Mouse (Mus musculus) neutrophil, adult 5-6 weeks (primary cell): ENCODE results near the gene Ccdc63. TPM values are rescaled to one million over a fixed set of nuclear protein-coding genes. Genes with fewer than 3 reads are reported as not detected.
"Not testable (repeated sequence)": the region's sequence is repeated elsewhere in the genome, so short reads cannot be mapped to it uniquely, and the experiment has no call there.

ENCODE experiments used
- ATAC-seq: fragments of 151-379, 151-347 bp; 2 replicates; pipeline ENCODE4 v1.8.0; 2017; ENCODE audit warnings: mild to moderate bottlenecking, moderate TSS enrichment; ENCODE audit not compliant: insufficient number of reproducible peaks, poor library complexity, low FRiP score, severe bottlenecking; ENCODE audit errors: extremely low read depth
- total RNA-seq: library from RNA; stranded (forward); fragments of 200-1000 nt; gene quantifications from 2 replicates; pipeline ENCODE4 v1.2.3, GENCODE M21; 2017

Gene Ccdc63
- total RNA-seq, 1 experiment from 2014 or later: 2.0 TPM

DNA sequence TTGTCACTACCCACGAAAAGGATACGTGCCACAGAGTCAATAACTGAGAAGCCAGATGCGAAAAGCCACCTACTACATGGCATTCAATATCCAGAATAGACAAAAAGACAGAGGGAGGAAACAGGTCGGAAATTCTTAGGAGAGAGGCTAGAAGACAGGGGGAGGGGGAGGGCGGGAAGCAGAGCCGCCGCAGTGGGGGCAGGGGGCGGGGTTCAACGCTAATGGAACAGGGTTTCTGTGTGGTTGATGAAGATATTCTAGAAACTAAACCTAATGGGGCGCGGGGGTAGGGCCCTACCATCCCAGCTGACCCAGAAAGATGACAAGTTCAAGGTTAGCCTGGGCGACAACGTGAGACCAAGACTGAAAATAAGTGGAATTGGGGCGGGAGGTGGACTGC is 13.4 kb upstream of the Ccdc63 start:
- no peak for ATAC-seq

DNA sequence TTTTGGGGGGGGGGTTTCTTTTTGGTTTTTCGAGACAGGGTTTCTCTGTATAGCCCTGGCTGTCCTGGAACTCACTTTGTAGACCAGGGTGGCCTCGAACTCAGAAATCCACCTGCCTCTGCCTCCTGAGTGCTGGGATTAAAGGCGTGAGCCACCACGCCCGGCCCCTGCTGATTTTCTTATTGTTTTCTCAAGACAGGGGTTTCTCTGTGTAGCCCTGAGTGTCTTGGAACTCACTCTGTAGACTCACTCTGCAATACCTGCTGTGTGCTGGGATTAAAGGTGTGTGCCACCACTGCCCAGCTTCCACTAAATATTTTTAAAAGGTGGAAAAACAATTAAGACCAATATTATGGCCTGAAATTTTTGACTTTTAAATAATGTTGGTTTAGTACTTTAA is 11.9 kb upstream of the Ccdc63 start:
- ATAC-seq: not testable (repeated sequence)

DNA sequence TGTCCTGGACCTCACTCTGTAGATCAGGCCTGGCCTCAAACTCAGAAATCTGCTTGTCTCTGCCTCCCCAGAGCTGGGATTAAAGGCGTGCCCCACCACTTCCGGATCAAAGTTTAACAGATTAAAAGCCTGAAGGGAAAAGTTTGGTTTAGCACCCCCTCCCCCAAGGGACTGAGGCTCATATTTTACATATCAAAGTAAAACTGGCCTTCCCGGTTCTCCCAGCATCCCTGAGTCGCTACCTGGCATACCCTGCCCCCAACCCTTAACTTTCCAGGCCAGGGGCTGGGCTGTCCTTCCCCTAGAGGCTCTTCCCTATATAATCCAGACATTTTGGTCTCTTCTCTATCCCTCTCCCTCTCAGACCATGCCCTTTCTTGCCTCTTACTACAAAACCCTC is 8.6 kb upstream of the Ccdc63 start:
- no peak for ATAC-seq

DNA sequence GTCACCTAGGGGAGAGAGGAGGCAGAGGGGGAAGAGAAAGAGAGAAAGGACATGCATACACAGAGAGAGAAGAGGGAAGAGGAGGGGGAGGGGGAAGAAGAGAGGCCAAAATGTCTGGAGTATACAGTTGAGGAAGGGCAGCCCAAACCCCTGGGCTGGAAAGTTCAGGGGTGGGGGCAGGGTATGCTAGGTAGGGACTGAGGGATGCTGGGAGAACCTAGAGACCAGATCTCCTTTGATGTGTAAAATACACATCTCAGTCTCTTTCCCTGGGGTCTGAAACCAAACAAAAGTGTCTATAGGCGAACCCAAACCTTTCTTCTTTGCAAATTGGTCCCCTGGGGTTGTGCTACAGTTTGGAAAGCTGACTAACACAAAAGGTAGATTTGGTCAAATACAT is 7.5 kb upstream of the Ccdc63 start:
- no peak for ATAC-seq

DNA sequence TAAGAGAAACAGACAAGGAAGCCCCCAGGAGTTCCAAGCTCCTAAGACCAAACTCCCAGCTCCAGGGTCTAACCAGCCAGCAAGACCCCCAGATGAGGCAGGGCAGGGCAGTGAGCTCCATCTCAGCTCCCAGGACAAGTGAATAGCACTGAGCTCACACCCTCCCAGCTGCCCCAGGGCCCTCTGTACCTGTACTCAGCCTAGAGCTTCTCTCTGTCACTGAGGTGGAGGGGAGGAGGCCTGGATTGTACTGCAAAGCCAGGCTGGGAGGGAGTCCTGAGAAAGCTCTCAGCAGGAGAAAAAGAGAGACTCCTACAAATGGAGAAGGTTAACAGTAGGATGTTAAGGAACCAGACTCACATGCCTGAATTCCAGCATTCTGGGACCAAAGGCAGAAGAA is 6.0 kb upstream of the Ccdc63 start:
- no peak for ATAC-seq

DNA sequence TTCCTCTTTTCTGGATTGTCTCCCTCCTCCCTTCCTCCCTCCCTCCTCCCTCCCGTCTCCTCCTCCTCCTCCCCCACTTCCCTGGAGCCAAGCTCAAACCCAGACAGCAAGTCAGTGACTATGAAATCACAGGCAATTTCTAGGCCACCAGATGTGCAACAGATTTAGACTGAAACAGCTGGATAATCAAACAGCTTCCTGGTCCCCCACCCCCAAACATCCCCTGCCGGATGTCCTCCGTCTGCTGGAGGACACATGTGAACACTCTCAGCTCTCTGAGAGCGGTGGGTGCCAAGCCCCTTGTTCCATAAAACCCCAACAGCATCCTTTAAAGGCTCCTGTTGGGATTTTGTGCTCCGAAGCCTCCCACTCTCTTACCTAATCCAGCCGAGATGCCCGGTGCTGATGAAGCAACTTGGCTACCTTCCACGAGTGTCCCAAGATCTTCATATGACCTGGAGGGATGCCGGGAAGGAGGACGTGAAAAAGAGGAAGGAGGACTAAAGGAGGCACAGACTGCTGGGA is 5.5 kb upstream of the Ccdc63 start:
- no peak for ATAC-seq

- peak; percentile 52 for ATAC-seq
Observed at GRCm38 (mm10) chr5:122145381-122146055, 4.9 kb upstream of the Ccdc63 start.

- ATAC-seq: no peak
Observed at GRCm38 (mm10) chr5:122144825-122145224, 4.2 kb upstream of the Ccdc63 start.

DNA sequence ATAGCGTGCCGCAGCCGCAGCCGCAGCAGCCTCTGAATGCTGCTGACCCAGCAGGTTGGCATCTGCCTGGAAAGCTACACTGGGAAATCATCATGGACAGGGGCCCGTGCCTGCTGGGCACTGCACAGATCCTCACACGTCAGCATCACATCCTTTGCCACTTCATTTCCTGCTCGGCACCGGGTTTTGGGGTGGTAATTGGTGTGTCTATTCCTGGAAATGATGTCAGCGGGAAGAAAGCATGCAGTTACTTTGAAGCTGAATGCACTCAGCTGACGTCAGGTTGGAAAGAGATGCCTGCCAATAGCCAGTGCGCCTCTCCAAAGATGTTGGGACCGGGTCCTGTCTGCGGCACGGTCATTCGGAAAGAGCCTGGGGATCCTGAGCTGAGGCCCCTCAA is 2.9 kb upstream of the Ccdc63 start:
- no peak for ATAC-seq

GRCm38 (mm10) chr5:122142230-122142992 is 1.8 kb upstream of the Ccdc63 start:
- ATAC-seq: peak; percentile 49; the same call in 1 of the 2 replicates

GRCm38 (mm10) chr5:122139771-122140170 is 852 bp downstream of the Ccdc63 start:
- ATAC-seq: not testable (repeated sequence)

DNA sequence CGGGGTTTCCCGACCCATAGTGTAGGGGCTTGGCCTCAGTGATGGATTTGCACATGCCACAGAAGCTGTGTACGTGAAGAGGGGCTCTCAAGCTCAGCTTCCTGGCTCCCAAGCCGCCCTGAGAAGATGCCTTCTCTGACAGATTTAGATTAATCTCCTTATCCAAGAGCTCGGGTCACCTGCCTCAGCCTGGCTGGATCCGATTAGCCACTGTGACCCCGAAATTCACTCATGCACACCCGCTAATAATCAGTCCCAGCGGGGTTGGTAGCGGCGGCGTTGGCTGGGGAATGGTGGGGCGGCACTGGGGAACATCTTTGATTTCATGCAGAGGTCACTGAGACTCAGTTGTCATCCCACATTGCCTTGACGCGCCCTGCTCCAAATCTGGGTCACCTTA is 1.8 kb downstream of the Ccdc63 start:
- no peak for ATAC-seq

DNA sequence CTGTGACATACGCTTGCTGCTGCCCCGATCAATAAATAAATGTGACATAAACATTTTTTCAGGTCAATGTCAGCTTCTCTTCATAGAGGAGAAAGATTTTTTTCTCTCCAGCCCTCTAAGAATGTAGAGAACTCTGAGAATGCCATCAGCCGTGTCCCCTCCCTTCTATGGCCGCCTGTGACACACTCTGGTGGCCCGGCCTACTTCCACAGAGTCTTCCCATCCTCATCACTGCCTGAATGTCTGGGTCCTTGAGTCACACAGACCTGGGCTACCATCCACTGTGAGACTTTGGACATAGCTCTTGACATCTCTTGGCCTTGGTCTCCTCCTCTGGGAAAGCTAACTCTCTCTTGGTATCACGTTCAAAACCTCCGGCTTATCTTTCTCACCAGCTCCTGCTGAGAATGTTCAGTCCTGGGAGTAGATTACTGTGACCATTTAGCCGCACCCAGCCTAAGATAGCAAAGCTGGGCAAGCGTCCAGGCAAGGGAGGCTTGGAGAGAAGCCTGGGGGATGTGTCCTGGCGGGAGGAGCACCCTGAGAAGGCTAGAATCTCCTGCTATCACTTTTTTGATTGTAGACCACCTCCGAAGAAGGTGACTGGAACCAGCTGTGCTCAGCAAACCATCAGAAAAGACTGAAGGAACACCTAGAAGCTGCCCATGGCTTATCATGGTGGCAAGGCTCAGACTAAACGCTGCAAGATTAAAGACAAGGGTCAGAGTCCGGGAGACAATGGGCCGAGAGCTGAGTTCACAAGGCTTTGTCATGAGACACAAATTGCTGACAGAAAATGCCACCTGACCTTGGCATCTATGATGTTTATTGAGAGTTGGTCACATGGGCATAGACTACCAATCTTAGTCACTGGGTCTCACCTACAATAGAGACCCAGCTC is 3.9 kb downstream of the Ccdc63 start:
- no peak for ATAC-seq

- no peak for ATAC-seq
Observed at GRCm38 (mm10) chr5:122135290-122135882, 5.2 kb downstream of the Ccdc63 start.

DNA sequence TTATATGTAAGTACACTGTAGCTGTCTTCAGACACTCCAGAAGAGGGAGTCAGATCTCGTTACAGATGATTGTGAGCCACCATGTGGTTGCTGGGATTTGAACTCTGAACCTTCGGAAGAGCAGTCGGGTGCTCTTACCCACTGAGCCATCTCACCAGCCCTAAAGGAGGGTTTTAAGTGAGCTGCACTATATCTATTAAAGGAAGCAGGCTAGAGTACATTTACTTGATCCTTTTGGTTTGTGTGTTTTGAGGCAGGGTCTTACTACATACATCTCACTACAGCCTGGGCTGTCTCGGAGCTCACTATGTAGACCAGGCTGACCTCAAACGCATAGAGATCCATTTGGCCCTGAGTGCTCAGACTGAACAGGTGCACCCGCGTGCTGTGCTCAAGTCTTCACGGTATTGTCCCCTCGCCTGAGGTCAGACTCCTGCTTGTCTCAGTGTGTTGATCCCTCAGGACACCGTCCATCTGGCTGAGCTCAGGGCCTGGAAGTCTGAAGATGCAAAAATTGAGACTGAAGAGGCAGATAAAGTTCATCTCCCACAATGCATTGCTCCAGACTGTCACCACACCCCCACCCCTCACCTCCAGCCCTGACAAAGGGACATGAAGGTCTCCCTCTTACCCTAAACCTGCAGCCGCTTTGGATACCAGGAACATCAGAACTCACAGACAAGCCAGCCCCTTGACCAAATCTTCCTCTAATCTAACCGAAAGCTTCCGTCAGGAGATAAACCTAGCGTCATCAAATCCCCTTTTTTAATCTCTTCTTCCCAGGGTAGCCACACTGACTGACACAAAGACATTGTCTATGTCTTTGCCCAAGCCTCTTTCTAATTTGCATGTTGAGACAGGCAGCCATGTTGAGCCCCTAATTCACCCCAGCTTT is 6.0 kb downstream of the Ccdc63 start:
- no peak for ATAC-seq

DNA sequence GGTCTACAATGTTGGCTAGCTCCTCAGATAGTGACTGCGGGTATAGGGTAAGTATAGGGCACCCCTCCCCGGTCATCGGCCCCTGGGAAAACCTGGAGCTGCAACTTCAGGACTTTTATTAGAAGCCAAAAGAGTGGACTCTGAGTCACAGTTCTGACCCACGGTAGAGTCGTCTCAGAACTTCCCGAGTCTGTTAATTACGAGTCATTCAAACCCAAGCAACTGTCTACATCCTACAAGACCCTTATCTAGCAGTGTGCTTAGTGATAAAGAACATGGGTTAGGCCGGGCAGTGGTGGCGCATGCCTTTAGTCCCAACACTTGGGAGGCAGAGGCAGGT is 7.6 kb downstream of the Ccdc63 start:
- ATAC-seq: no peak

DNA sequence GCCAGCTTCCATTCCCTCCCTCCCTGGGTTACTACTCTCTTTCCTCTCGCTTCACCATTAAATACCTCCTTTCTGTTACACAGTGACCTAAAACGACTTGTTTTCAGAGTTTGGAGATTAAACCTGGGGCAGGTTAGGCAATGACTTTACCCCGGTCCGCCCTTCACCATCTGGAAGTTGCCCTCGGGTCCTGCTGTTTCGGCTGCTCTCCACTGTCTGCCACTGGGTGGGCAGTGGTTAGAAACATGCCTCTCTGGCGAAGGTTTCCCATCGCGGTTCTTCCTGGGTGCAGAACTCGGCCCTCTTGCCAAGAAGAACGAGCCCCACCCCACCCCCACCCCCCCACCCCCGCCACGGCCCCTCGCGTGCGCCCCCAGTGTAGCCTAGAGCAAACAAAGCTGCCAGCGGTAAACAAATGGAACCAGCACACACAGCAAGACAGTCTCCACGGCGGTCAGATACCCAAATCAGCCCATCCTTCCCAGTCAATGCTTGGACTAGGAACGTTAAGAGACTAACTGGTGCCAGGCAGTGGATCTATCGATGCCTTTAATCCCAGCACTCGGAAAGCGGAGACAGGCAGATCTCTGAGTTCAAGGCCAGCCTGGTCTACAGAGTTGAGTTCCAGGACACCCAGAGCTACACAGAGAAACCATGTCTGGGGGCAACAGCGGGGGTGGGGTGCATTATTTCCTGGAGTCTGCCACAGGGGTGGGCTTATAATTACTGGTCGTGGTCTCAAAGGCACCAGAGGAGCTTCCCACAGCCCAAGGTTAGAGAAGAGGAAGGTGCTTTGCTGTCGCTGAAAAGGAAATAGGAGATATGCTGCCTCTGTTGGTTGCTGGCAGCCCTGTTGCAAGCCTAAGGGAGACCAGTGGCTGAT is 8.2 kb downstream of the Ccdc63 start:
- ATAC-seq: no peak
